Mouse (Mus musculus): ENCODE results near the gene Glg1.
"Not testable (repeated sequence)": the region's sequence is repeated elsewhere in the genome, so short reads cannot be mapped to it uniquely, and the experiment has no call there.

Glg1 gene

GRCm38 (mm10) chr8:111252487-111253112 lies 6.4 kb downstream of the Glg1 start:
- no peak for DNase-seq (ENCODE audit: low read depth, low spot score)

GRCm38 (mm10) chr8:111250111-111250510 lies 8.9 kb downstream of the Glg1 start:
- no peak for DNase-seq (ENCODE audit: low read depth, low spot score)

GRCm38 (mm10) chr8:111248136-111248535 lies 10.9 kb downstream of the Glg1 start:
- DNase-seq (ENCODE audit: low read depth, low spot score) = no peak

- not testable (repeated sequence) for DNase-seq (ENCODE audit: low read depth, low spot score)
Observed at GRCm38 (mm10) chr8:111246864-111247263, 12.2 kb downstream of the Glg1 start.

- no peak for DNase-seq (ENCODE audit: low read depth, low spot score)
Observed at GRCm38 (mm10) chr8:111246287-111246830, 12.7 kb downstream of the Glg1 start.

GRCm38 (mm10) chr8:111237301-111237700 lies 21.7 kb downstream of the Glg1 start:
- no peak for DNase-seq (ENCODE audit: low read depth, low spot score)

- no peak for DNase-seq (ENCODE audit: low read depth, low spot score)
Observed at GRCm38 (mm10) chr8:111233730-111234129, 25.3 kb downstream of the Glg1 start.

GRCm38 (mm10) chr8:111224153-111224552 lies 34.9 kb downstream of the Glg1 start:
- DNase-seq (ENCODE audit: low read depth, low spot score) = no peak

GRCm38 (mm10) chr8:111218107-111218506 lies 40.9 kb downstream of the Glg1 start:
- DNase-seq (ENCODE audit: low read depth, low spot score) = peak; percentile 54

- no peak for DNase-seq (ENCODE audit: low read depth, low spot score)
Observed at GRCm38 (mm10) chr8:111213406-111213805, 45.6 kb downstream of the Glg1 start.

- DNase-seq (ENCODE audit: low read depth, low spot score) = no peak
Observed at GRCm38 (mm10) chr8:111211180-111211579, 47.8 kb downstream of the Glg1 start.

- DNase-seq (ENCODE audit: low read depth, low spot score) = no peak
Observed at GRCm38 (mm10) chr8:111209874-111210273, 49.1 kb downstream of the Glg1 start.

GRCm38 (mm10) chr8:111206321-111206720 lies 52.7 kb downstream of the Glg1 start:
- no peak for DNase-seq (ENCODE audit: low read depth, low spot score)

- DNase-seq (ENCODE audit: low read depth, low spot score) = no peak
Observed at GRCm38 (mm10) chr8:111205033-111205432, 54.0 kb downstream of the Glg1 start.

GRCm38 (mm10) chr8:111203341-111203740 lies 55.7 kb downstream of the Glg1 start:
- DNase-seq (ENCODE audit: low read depth, low spot score) = no peak

GRCm38 (mm10) chr8:111197966-111198365 lies 61.0 kb downstream of the Glg1 start:
- DNase-seq (ENCODE audit: low read depth, low spot score) = no peak

- DNase-seq (ENCODE audit: low read depth, low spot score) = no peak
Observed at GRCm38 (mm10) chr8:111196181-111196580, 62.8 kb downstream of the Glg1 start.

GRCm38 (mm10) chr8:111188594-111189211 lies 70.3 kb downstream of the Glg1 start:
- DNase-seq (ENCODE audit: low read depth, low spot score) = no peak

GRCm38 (mm10) chr8:111187470-111187869 lies 71.5 kb downstream of the Glg1 start:
- DNase-seq (ENCODE audit: low read depth, low spot score) = no peak

GRCm38 (mm10) chr8:111185472-111185947 lies 73.5 kb downstream of the Glg1 start:
- peak; percentile 16 for DNase-seq (ENCODE audit: low read depth, low spot score)

- no peak for DNase-seq (ENCODE audit: low read depth, low spot score)
Observed at GRCm38 (mm10) chr8:111171661-111172060, 87.4 kb downstream of the Glg1 start.

GRCm38 (mm10) chr8:111157617-111158016 lies 101.4 kb downstream of the Glg1 start:
- DNase-seq (ENCODE audit: low read depth, low spot score) = no peak

Data from brain, embryonic 18.5 days (tissue).